Mouse (Mus musculus): ENCODE measurements at regions not wholly inside any gene's neighbourhood (a gene's known extent, or its start where the extent isn't known, plus 50 kb on each side); places are given as distances from the start of the nearest gene placed in this dataset.
A peak's percentile ranks its signal among the peaks of the same experiment; 100 is the strongest.

DNA sequence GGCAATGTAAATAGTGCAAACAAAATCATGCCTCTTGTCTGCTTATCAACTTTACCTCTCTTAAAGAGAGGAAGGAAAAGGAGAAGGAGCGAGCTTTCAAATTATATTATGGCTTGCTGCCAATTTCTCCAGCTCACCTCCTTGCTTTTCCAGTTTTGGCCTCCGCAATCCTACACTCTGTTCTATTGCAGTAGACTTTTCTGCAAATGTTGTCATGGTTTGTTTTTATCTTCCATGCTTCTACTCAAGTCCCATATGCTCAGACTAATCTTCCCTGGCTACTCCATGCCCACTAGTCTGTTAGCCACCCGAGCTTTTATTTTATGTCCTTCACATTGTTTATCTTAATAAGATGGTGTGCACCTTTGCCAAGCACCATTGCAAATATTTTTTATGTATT lies 168.0 kb upstream of the Osr1 start:
- ChIA-PET CTCF (interaction anchor here (0.9 kb wide), 1 partner anchor 18 kb away, joined by 3 read pairs; no protein-coding TSS in a partner anchor), POLR2A (no interaction called here)
- in situ Hi-C loops (cut with MboI; ENCODE audit: low pct_unique_long_range_greater_than_20kb) = no loop called here
- ATAC-seq (no peak), DNase-seq (ENCODE audit: low read depth, low spot score) (no peak)
- no peak for TF ChIP-seq CTCF (IDR thresholded peaks at IDR 0.05)
- peaks cover 9% of the 10 kb centered on the region for H3K27me3 ChIP-seq

DNA sequence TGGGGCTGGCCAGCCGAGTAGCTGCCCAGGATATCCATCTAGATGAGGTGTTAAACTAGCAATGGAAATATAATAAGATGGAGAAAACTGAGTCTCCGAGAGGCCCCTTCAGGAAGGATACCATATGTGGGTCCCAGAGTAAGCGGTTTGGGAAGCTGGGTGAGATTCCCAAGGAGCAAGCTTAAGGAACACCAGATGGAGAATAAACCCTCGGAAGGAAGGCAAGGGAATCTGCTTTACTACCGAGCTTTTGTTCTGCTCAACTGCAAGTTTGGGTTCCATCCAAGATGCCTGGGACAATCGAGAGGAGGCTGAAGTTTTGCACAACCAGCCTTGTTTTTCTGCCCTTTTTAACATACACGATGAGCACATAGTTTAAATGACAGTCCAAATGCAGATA lies 164.9 kb upstream of the Osr1 start:
- no peak for TF ChIP-seq CTCF (IDR thresholded peaks at IDR 0.05)
- POLR2A ChIA-PET = no interaction called here
- in situ Hi-C loops (cut with MboI; ENCODE audit: low pct_unique_long_range_greater_than_20kb) = no loop called here
- no peak for ATAC-seq
- H3K27me3 ChIP-seq = peaks cover 7% of the 10 kb centered on the region
- DNase-seq (ENCODE audit: low read depth, low spot score) = no peak
- CTCF ChIA-PET = no interaction called here

DNA sequence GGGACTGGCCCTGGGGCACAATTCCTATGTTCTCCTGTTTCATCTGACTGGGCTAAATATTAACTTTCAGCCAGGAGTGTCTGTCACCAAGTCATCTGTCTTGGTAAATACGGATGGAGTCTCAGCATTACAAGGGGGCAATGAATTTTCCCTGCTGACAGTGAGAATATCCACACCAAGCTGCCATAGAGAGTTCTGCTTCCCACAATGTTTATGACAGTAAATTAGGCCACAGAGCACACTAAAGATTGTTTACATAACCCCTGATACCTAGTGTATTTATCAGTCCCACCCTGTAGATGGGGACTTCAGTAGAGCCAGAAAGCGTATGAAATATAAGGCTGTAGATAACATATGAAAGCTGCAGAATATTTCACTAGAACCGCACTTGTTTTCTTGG lies 150.6 kb upstream of the Osr1 start:
- ATAC-seq (peak; percentile 44), DNase-seq (ENCODE audit: low read depth, low spot score) (peak; percentile 25)
- no peak for TF ChIP-seq CTCF (IDR thresholded peaks at IDR 0.05)
- ChIA-PET CTCF (interaction anchor here (0.9 kb wide), 1 partner anchor 17 kb away, joined by 3 read pairs; no protein-coding TSS in a partner anchor), POLR2A (no interaction called here)
- in situ Hi-C loops (cut with MboI; ENCODE audit: low pct_unique_long_range_greater_than_20kb) = no loop called here
- peaks cover 14% of the 10 kb centered on the region for H3K27me3 ChIP-seq

DNA sequence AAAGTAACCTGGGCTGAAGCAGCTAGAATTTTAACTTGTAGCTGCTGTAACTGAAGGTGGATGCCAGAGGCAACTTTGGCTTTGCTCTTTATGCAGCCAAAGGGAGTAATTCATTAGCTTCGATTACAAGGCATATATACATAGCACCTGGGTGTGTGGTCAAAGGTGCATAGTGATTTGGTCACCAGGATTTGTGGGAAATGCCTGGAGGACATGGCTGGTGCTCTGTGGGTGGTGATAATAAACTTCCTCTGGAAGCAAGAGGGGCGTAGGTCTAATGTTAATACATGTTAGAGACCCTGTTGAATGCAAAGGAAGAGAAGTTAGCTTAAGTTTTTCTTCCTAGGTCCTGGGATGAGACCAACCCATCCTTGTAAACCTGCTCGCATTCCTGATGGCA lies 139.3 kb upstream of the Osr1 start:
- TF ChIP-seq CTCF (IDR thresholded peaks at IDR 0.05) = no peak
- no peaks in the 10 kb centered on the region for H3K27me3 ChIP-seq
- DNase-seq (ENCODE audit: low read depth, low spot score) = no peak
- in situ Hi-C loops (cut with MboI; ENCODE audit: low pct_unique_long_range_greater_than_20kb) = no loop called here
- POLR2A ChIA-PET = no interaction called here
- CTCF ChIA-PET = no interaction called here
- no peak for ATAC-seq

DNA sequence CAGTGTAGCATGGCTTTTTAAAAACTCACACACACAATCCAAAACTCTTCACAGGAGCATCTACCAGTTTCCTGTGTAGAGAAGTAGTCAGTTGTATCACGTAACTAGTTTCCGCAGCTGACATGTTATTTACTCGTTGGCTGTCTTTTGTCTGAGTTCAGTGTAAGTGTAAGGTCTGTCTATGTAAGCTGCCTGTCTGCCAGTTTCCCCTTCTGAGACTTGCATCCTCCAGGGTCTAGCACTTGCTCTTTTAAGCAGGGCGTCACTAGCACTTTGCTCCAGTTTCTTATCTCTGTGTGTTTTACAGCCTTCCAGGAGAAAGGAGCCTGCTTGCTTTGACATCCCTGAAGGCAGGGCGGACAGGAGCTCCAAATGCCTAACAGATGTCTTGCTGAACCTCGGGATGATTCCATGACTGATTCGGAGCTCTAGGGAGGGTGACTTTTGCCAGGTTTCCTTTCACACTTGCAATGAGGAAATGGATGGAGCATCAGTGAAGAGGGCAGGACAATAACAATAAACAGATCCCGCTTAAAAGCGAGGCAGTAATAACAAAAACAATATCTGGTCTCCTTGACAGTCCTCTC lies 131.2 kb upstream of the Osr1 start:
- ATAC-seq = no peak
- DNase-seq (ENCODE audit: low read depth, low spot score) = no peak
- TF ChIP-seq CTCF (IDR thresholded peaks at IDR 0.05) = no peak
- in situ Hi-C loops (cut with MboI; ENCODE audit: low pct_unique_long_range_greater_than_20kb) = no loop called here
- H3K27me3 ChIP-seq = no peaks in the 10 kb centered on the region
- POLR2A ChIA-PET = interaction anchor here (1.0 kb wide), 1 partner anchor 12 kb away, joined by 3 read pairs; no protein-coding TSS in a partner anchor
- CTCF ChIA-PET = interaction anchor here (1.1 to 1.4 kb wide), 2 partner anchors 25 to 95 kb away, joined by 3 read pairs; no protein-coding TSS in a partner anchor

DNA sequence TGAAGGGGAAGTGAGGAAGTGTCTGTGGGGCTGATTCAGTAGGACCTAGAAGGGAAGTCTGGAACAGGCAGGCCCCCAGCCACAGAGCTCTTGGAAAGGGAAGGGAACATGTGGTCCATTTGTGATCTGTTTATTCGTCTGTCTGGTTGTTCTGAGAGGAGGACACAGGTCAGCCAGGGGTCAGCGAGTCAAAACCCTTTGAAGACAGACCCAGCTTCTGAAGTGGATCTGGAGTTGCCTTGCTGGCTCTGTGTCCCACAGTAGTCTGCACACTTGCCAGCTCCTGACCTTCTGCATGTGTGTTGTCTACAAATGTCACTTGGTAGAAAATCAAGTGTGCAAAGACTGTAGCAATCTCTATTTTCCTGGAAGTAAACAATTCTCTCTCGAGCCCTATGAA lies 119.3 kb upstream of the Osr1 start:
- POLR2A ChIA-PET = interaction anchor here (1.1 kb wide), 1 partner anchor 11 kb away, joined by 3 read pairs; no protein-coding TSS in a partner anchor
- TF ChIP-seq CTCF (IDR thresholded peaks at IDR 0.05) = no peak
- CTCF ChIA-PET = interaction anchor here (1.2 kb wide), 1 partner anchor 9 kb away, joined by 3 read pairs; no protein-coding TSS in a partner anchor
- ATAC-seq (no peak), DNase-seq (ENCODE audit: low read depth, low spot score) (no peak)
- in situ Hi-C loops (cut with MboI; ENCODE audit: low pct_unique_long_range_greater_than_20kb) = no loop called here
- no peaks in the 10 kb centered on the region for H3K27me3 ChIP-seq

DNA sequence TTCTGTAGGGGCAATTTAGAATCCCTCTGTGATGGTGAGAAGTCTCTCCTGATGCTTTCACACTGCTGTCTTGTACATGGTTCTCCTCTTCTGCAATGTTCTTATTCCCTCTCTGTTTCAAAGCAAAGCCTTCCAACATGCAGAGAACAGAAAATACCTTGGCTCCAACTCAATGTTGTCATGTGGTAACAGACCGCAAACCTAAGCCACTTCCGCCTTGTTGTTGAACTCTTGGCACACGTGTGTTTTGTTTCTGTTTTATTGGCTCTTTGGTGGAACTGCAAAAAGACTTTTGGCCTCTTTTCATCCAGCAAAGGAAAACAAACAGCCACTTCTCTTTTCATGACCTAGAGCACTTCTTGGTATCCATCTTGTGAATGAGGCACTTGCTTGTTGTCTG lies 109.7 kb upstream of the Osr1 start:
- POLR2A ChIA-PET = no interaction called here

DNA sequence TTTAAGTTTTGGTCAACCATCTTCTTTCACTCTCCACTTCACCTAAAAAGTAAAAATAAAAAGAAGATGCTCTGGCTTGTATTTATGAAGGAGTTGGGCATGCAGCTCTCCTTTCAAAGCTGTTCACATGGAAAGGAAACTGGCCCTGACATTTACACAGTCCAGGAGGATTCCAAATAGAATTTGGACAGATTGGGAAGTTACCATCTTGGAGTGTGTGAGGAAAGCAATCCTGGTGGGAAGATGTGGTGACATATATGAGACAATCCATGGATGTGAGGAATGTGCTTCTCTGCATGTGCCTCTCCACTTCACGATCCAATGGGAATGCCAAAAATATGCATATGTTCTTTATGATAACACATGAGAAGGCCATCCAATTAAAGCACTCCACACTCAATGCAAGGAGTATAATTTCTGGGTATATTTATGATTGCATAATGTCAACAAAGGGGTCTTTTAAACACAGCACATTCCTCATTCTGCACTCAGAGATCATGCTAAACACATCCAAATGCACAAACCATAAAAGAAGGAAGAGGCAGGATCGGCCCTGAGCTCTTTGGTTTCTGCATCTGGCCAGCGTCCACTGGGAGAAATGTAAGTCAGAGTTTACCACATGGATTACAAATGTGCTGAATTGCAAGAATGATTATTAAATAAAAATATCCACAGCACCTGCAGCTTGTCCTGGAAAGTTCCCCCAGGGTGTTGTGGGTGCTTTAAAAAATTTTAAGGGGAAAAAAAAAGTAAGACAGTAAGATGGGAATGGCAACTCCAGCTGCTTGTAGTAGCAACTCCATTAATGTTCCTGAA lies 100.1 kb upstream of the Osr1 start:
- DNase-seq (ENCODE audit: low read depth, low spot score) (no peak), ATAC-seq (no peak)
- ChIA-PET POLR2A (no interaction called here), CTCF (no interaction called here)
- in situ Hi-C loops (cut with MboI; ENCODE audit: low pct_unique_long_range_greater_than_20kb) = no loop called here
- TF ChIP-seq CTCF (IDR thresholded peaks at IDR 0.05) = no peak
- H3K27me3 ChIP-seq = no peaks in the 10 kb centered on the region

More for the DNA sequence above, 109.7 kb upstream of the Osr1 start:
- TF ChIP-seq CTCF (IDR thresholded peaks at IDR 0.05) = no peak
- DNase-seq (ENCODE audit: low read depth, low spot score) (no peak), ATAC-seq (no peak)
- CTCF ChIA-PET = no interaction called here
- in situ Hi-C loops (cut with MboI; ENCODE audit: low pct_unique_long_range_greater_than_20kb) = no loop called here
- no peaks in the 10 kb centered on the region for H3K27me3 ChIP-seq

DNA sequence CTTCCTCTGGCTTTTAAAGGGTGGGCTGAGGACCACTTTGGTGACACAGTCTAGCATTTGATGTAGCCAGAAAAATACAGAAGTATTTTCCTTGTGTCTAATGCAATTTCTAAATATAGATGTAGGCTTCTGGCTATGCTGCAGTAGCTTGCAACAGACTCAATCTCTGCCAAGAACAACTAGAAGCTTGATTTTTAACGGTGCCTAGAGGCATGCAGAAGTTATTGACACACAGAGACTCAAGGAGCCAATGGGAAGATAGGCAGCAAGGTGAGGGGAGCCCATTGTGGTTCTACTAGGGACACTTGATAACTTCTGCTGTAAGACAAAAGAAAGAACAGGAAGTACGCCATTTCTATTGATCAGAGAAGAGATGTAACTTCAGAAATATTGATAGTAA lies 94.1 kb upstream of the Osr1 start:
- DNase-seq (ENCODE audit: low read depth, low spot score) = no peak
- POLR2A ChIA-PET = no interaction called here
- no peak for TF ChIP-seq CTCF (IDR thresholded peaks at IDR 0.05)
- in situ Hi-C loops (cut with MboI; ENCODE audit: low pct_unique_long_range_greater_than_20kb) = no loop called here
- CTCF ChIA-PET = no interaction called here
- no peaks in the 10 kb centered on the region for H3K27me3 ChIP-seq
- no peak for ATAC-seq

DNA sequence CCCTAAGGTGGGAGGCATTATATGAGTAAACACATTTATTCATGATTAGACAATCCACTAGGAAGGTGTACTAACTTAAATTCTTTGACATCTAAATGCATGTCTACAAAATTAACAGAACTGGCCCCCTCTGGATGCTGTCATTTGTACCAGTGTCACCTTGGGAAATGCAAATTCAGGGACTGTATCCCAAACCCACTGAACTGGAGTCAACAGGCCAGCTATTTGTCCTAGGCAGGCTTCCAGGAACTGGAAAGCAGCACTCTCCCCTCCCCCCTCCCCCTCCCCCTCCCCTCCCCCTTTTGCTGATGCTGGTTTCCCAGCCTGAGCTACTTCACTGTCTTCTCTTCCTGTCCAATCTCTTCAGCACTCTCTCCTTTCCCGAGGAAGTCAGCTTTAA lies 91.7 kb upstream of the Osr1 start:
- TF ChIP-seq CTCF (IDR thresholded peaks at IDR 0.05) = no peak

DNA sequence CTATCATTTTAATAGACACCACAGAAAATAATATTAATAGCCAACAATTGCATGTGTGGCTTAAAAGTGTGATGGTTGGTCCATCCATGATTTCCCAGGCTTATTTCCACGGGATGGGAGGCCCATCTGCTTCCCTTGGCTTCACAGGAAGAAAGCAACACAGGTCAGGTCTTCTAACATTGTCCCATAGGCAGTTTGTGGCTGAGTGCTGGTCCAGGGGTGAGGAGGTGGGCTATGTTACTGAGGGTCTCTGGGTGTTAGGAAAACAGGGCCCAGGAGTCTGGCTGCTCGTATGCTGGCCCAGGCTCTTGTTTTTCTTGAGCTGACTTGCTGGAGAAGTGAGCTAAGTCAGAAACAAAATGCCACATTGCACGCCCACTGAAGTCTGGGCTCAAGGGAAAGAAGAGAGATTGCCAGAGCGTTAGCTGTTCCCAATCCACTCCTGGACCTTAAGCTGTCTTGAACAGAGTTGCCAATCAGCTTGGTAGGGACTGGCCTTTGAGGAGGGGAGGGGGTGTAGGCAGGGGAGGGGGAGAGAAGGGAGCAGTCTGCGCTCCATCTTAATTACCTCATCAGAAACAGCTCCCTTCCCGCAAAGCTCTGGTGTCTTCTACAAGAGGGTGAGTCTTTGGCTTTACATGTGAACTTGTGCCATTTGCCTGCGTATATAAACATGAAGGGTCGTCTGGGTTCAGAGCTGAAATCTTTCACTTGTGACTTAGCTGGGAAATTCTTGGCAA lies 82.1 kb upstream of the Osr1 start:
- H3K27me3 ChIP-seq = no peaks in the 10 kb centered on the region
- ChIA-PET CTCF (interaction anchor here (0.6 kb wide), 1 partner anchor 12 kb away, joined by 3 read pairs; no protein-coding TSS in a partner anchor), POLR2A (no interaction called here)
- no peak for DNase-seq (ENCODE audit: low read depth, low spot score)
- no peak for TF ChIP-seq CTCF (IDR thresholded peaks at IDR 0.05)
- in situ Hi-C loops (cut with MboI; ENCODE audit: low pct_unique_long_range_greater_than_20kb) = no loop called here
- ATAC-seq = no peak

More for the DNA sequence above, 91.7 kb upstream of the Osr1 start:
- ChIA-PET POLR2A (no interaction called here), CTCF (interaction anchor here (1.2 kb wide), 1 partner anchor 24 kb away, joined by 3 read pairs; no protein-coding TSS in a partner anchor)
- ATAC-seq (no peak), DNase-seq (ENCODE audit: low read depth, low spot score) (no peak)
- in situ Hi-C loops (cut with MboI; ENCODE audit: low pct_unique_long_range_greater_than_20kb) = no loop called here
- H3K27me3 ChIP-seq = no peaks in the 10 kb centered on the region

Data from Patski (cell line).